Mouse (Mus musculus): ENCODE measurements around the gene Fam13c. TPM values are rescaled to one million over a fixed set of nuclear protein-coding genes. Genes with fewer than 3 reads are reported as not detected.

The Fam13c gene
- polyA plus RNA-seq, 1 experiment = 2.2 TPM

- no peak for DNase-seq (ENCODE audit: low read depth)
Measured at GRCm38 (mm10) chr10:70520143-70521131, 80.2 kb downstream of the Fam13c start.

- DNase-seq (ENCODE audit: low read depth) = no peak
Measured at GRCm38 (mm10) chr10:70521379-70521778, 81.1 kb downstream of the Fam13c start.

GRCm38 (mm10) chr10:70530185-70530823 lies 90.0 kb downstream of the Fam13c start:
- no peak for DNase-seq (ENCODE audit: low read depth)

- no peak for DNase-seq (ENCODE audit: low read depth)
Measured at GRCm38 (mm10) chr10:70532249-70532648, 92.0 kb downstream of the Fam13c start.

- DNase-seq (ENCODE audit: low read depth) = no peak
Measured at GRCm38 (mm10) chr10:70533301-70533781, 93.1 kb downstream of the Fam13c start.

- no peak for DNase-seq (ENCODE audit: low read depth)
Measured at GRCm38 (mm10) chr10:70533986-70534385, 93.7 kb downstream of the Fam13c start.

GRCm38 (mm10) chr10:70534571-70534970 lies 94.3 kb downstream of the Fam13c start:
- no peak for DNase-seq (ENCODE audit: low read depth)

GRCm38 (mm10) chr10:70535401-70535800 lies 95.1 kb downstream of the Fam13c start:
- no peak for DNase-seq (ENCODE audit: low read depth)

GRCm38 (mm10) chr10:70537694-70538093 lies 97.4 kb downstream of the Fam13c start:
- DNase-seq (ENCODE audit: low read depth) = no peak

GRCm38 (mm10) chr10:70539251-70539650 lies 99.0 kb downstream of the Fam13c start:
- DNase-seq (ENCODE audit: low read depth) = no peak

- no peak for DNase-seq (ENCODE audit: low read depth)
Measured at GRCm38 (mm10) chr10:70540456-70541195, 100.3 kb downstream of the Fam13c start.

- no peak for DNase-seq (ENCODE audit: low read depth)
Measured at GRCm38 (mm10) chr10:70542857-70543256, 102.6 kb downstream of the Fam13c start.

- DNase-seq (ENCODE audit: low read depth) = no peak
Measured at GRCm38 (mm10) chr10:70552531-70552930, 112.2 kb downstream of the Fam13c start.

- DNase-seq (ENCODE audit: low read depth) = no peak
Measured at GRCm38 (mm10) chr10:70563636-70564035, 123.4 kb downstream of the Fam13c start.

GRCm38 (mm10) chr10:70581556-70582211 lies 141.4 kb downstream of the Fam13c start:
- no peak for DNase-seq (ENCODE audit: low read depth)

- DNase-seq (ENCODE audit: low read depth) = no peak
Measured at GRCm38 (mm10) chr10:70584171-70584570, 143.9 kb downstream of the Fam13c start.

- DNase-seq (ENCODE audit: low read depth) = no peak
Measured at GRCm38 (mm10) chr10:70586876-70587405, 146.7 kb downstream of the Fam13c start.

GRCm38 (mm10) chr10:70594007-70594406 lies 153.7 kb downstream of the Fam13c start:
- DNase-seq (ENCODE audit: low read depth) = no peak

GRCm38 (mm10) chr10:70598081-70598515 lies 157.8 kb downstream of the Fam13c start:
- no peak for DNase-seq (ENCODE audit: low read depth)

GRCm38 (mm10) chr10:70598516-70599125 lies 158.3 kb downstream of the Fam13c start:
- no peak for DNase-seq (ENCODE audit: low read depth)

Data from gonadal fat pad, adult 2 months (tissue).